Mouse (Mus musculus): ENCODE measurements around the gene Tubg1.

GRCm38 (mm10) chr11:101170811-101171610, 51.3 kb downstream of the Tubg1 start, which contains the start of gene Plekhh3:
- TF ChIP-seq CTCF (IDR thresholded peaks at IDR 0.05) (peak; percentile 34), POLR2A (IDR thresholded peaks at IDR 0.05; ENCODE audit: insufficient read depth, low read depth, low read length) (peak; percentile 80), EP300 (IDR thresholded peaks at IDR 0.05; ENCODE audit: insufficient read depth, low read depth, low read length) (peak; percentile 69; the same call in 1 of the 2 replicates)

Measured in heart, adult 2 months (tissue).